Mouse (Mus musculus): Measurements from ENCODE around the gene Pgm5. TPM values are rescaled to one million over a fixed set of nuclear protein-coding genes. Genes with fewer than 3 reads are reported as not detected.

Pgm5 gene
- polyA plus RNA-seq, 1 experiment from 2014 or later: 0.44 TPM

GRCm38 (mm10) chr19:24689531-24689930 lies 172.1 kb downstream of the Pgm5 start:
- no peak overlapping the region for H3K27ac ChIP-seq
- WGBS: 96% methylated on average over 4 of the region's 4 CpGs
- H3K36me3 ChIP-seq (replicated peaks): no peaks in the 10 kb centered on the region
- H3K4me2 ChIP-seq: no peak overlapping the region
- ATAC-seq (replicated peaks): no peak
- no peaks in the 10 kb centered on the region for H3K4me1 ChIP-seq
- H3K9ac ChIP-seq: no peak overlapping the region
- no peak overlapping the region for H3K4me3 ChIP-seq
- H3K9me3 ChIP-seq: no peaks in the 10 kb centered on the region
- no peaks in the 10 kb centered on the region for H3K27me3 ChIP-seq (replicated peaks)

GRCm38 (mm10) chr19:24688327-24688726 lies 173.3 kb downstream of the Pgm5 start:
- no peak overlapping the region for H3K9ac ChIP-seq
- WGBS: 80% methylated on average over 6 of the region's 6 CpGs
- no peaks in the 10 kb centered on the region for H3K36me3 ChIP-seq (replicated peaks)
- no peaks in the 10 kb centered on the region for H3K4me1 ChIP-seq
- H3K4me3 ChIP-seq: no peak overlapping the region
- H3K9me3 ChIP-seq: no peaks in the 10 kb centered on the region
- no peak overlapping the region for H3K27ac ChIP-seq
- H3K27me3 ChIP-seq (replicated peaks): no peaks in the 10 kb centered on the region
- no peak overlapping the region for H3K4me2 ChIP-seq
- ATAC-seq (replicated peaks): no peak

GRCm38 (mm10) chr19:24686411-24686810 lies 175.2 kb downstream of the Pgm5 start:
- no peak for ATAC-seq (replicated peaks)

DNA sequence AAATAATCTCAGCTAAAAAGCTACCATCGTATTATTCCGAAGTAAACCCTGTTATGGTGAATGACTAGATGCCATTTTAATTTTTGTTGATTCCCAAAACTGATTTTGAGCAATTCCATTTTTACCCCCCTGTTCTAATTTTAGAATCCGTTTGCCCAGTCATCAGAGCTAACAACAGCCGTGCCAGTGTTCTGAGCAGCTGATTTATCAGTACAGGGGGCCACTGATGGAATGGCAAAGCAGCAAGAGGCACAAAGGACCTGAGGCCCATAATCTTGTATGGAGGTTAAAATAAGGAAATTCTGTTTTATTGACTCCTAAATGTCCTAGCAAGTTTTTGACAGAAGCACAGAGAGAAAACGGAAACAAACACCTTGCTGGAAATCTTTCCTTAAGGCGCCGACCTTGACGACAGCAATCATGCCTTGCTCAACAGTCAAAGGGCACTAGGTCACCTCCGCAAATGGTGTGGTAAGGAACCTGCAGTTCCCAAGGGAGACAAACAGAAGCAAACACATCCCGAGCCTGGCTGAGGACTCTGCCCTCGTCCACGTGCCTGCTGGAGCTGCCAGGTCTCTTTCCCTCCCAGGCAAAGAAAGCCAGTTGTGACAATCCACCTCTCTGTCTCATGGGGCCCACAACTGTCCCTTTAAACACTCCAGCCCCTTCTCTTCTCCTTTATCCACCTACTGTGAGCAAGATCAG lies 178.5 kb downstream of the Pgm5 start:
- H3K36me3 ChIP-seq (replicated peaks): no peaks in the 10 kb centered on the region
- 73% methylated on average over 12 of the region's 12 CpGs for WGBS

More at GRCm38 (mm10) chr19:24686411-24686810, 175.2 kb downstream of the Pgm5 start:
- no peaks in the 10 kb centered on the region for H3K4me1 ChIP-seq
- no peaks in the 10 kb centered on the region for H3K36me3 ChIP-seq (replicated peaks)
- H3K27me3 ChIP-seq (replicated peaks): no peaks in the 10 kb centered on the region
- no peaks in the 10 kb centered on the region for H3K9me3 ChIP-seq
- H3K27ac ChIP-seq: no peak overlapping the region
- H3K9ac ChIP-seq: no peak overlapping the region
- H3K4me2 ChIP-seq: no peak overlapping the region
- 83% methylated on average over 10 of the region's 10 CpGs for WGBS
- no peak overlapping the region for H3K4me3 ChIP-seq

DNA sequence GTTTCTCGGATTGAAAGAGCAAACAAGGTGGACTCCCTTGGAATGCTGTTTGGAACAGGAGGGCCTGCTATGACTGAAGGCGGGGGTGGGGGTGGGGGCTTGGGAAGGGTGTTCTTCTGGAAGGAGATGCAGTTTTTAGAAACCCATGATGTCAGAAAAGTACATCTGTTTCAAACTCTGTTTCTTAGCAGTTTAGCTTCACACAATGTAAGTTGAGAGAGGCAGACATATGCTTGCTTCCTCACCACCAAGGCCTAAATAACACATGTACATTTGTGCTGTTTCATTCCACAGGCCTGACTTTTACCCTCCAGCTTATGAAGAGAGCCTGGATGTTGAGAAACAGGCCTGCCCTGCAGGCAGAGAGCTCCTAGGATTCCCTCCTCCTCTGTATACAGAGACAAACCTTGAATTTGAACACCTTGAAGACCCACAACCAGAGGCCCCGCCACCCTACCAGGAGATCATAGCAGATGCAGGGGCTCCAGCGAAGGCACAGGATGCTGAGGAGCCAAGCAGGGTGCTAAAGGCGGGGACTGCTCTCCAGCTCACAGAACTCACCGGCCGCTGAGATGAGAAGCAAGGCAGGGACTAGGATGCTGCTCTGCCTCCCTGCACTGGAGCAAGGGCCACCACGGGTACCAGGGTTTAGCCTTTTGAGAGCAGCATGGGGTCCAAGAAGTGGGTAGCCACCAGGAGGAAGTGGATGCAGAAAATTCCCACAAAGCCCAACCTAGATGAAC lies 184.2 kb downstream of the Pgm5 start:
- H3K4me2 ChIP-seq: no peak overlapping the region
- no peak overlapping the region for H3K9ac ChIP-seq
- no peaks in the 10 kb centered on the region for H3K27me3 ChIP-seq (replicated peaks)
- no peaks in the 10 kb centered on the region for H3K4me1 ChIP-seq
- no peaks in the 10 kb centered on the region for H3K36me3 ChIP-seq (replicated peaks)
- no peaks in the 10 kb centered on the region for H3K9me3 ChIP-seq
- H3K27ac ChIP-seq: no peak overlapping the region
- ATAC-seq (replicated peaks): no peak
- WGBS: 72% methylated on average over 8 of the region's 8 CpGs
- no peak overlapping the region for H3K4me3 ChIP-seq

More for the DNA sequence above, 178.5 kb downstream of the Pgm5 start:
- Histone ChIP-seq H3K9ac (no peak overlapping the region), H3K27ac (no peak overlapping the region), H3K9me3 (no peaks in the 10 kb centered on the region), H3K4me1 (no peaks in the 10 kb centered on the region), H3K27me3 (replicated peaks) (no peaks in the 10 kb centered on the region), H3K4me2 (no peak overlapping the region), H3K4me3 (no peak overlapping the region)
- no peak for ATAC-seq (replicated peaks)

GRCm38 (mm10) chr19:24676429-24676828 lies 185.2 kb downstream of the Pgm5 start:
- Histone ChIP-seq H3K9ac (no peak overlapping the region), H3K36me3 (replicated peaks) (no peaks in the 10 kb centered on the region), H3K4me3 (no peak overlapping the region), H3K4me2 (no peak overlapping the region), H3K27ac (no peak overlapping the region), H3K27me3 (replicated peaks) (no peaks in the 10 kb centered on the region), H3K9me3 (no peaks in the 10 kb centered on the region), H3K4me1 (no peaks in the 10 kb centered on the region)
- WGBS: 90% methylated on average over 7 of the region's 7 CpGs
- ATAC-seq (replicated peaks): no peak

GRCm38 (mm10) chr19:24673762-24674161 lies 187.9 kb downstream of the Pgm5 start, which contains the start of gene Tmem252:
Gene Tmem252 (plus strand): TSS chr19:24674008.
- no peak within 1 kb of the TSS for H3K9ac ChIP-seq
- 78% methylated on average over 3 of the region's 4 CpGs for WGBS
- no peaks in the 10 kb centered on the region for H3K9me3 ChIP-seq
- no peak for ATAC-seq (replicated peaks)
- no peaks in the 10 kb centered on the region for H3K36me3 ChIP-seq (replicated peaks)
- no peak within 1 kb of the TSS for H3K27ac ChIP-seq
- H3K4me2 ChIP-seq: no peak within 1 kb of the TSS
- H3K4me1 ChIP-seq: no peaks in the 10 kb centered on the region
- H3K27me3 ChIP-seq (replicated peaks): no peaks in the 10 kb centered on the region
- no peak within 1 kb of the TSS for H3K4me3 ChIP-seq

DNA sequence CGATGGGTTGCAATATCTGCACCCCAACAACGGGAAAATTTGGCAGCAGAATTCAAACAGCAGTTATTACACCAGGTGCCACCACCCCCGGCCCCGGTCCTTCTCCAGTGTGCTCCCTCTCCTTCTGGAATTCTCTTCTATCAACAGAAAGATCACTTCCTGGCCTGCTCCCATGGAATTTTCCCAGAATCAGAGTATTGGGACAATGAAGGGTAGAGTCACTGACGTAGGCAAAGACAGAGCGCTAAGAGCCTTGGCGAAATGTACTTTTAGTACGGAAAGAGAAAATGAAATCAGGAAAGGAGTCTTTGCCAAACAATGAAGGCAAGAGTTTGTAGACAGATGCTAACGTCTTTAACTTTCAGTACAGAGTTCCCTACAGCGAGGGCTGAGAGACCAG lies 188.3 kb downstream of the Pgm5 start:
- H3K4me1 ChIP-seq: no peaks in the 10 kb centered on the region

GRCm38 (mm10) chr19:24672366-24672960 lies 189.2 kb downstream of the Pgm5 start:
- ATAC-seq (replicated peaks): no peak
- Histone ChIP-seq H3K27me3 (replicated peaks) (no peaks in the 10 kb centered on the region), H3K27ac (no peak overlapping the region), H3K4me3 (no peak overlapping the region), H3K4me1 (no peaks in the 10 kb centered on the region), H3K9me3 (no peaks in the 10 kb centered on the region), H3K36me3 (replicated peaks) (no peaks in the 10 kb centered on the region), H3K4me2 (no peak overlapping the region), H3K9ac (no peak overlapping the region)
- WGBS: 77% methylated on average over 10 of the region's 10 CpGs

More for the DNA sequence above, 188.3 kb downstream of the Pgm5 start:
- WGBS: 90% methylated on average over 10 of the region's 10 CpGs
- H3K9ac ChIP-seq: no peak overlapping the region
- H3K27ac ChIP-seq: no peak overlapping the region
- H3K27me3 ChIP-seq (replicated peaks): no peaks in the 10 kb centered on the region
- ATAC-seq (replicated peaks): no peak
- H3K9me3 ChIP-seq: no peaks in the 10 kb centered on the region
- no peak overlapping the region for H3K4me3 ChIP-seq
- H3K4me2 ChIP-seq: no peak overlapping the region
- H3K36me3 ChIP-seq (replicated peaks): no peaks in the 10 kb centered on the region

DNA sequence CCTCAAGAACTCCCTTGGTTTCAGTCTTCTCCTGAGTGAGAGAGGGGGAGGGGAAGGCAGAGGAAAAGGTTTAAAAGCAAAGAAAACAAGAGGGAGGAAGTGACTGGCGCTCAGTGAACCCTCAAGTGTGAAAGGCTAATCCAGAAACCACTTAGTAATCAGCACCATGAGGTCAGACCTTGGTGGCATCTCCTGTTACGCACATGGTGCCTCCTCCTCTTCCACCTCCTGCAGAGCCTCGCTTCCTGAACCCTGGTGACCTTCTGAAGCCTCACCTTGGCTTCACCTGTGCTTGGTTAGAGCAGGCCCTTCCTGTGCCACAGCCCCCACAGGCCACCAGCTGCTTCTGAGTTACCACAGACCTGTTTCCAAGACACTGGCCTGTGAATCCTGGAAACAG lies 190.1 kb downstream of the Pgm5 start:
- Histone ChIP-seq H3K27ac (no peak overlapping the region), H3K27me3 (replicated peaks) (no peaks in the 10 kb centered on the region), H3K4me2 (no peak overlapping the region), H3K4me3 (no peak overlapping the region), H3K9me3 (no peaks in the 10 kb centered on the region), H3K9ac (no peak overlapping the region), H3K36me3 (replicated peaks) (no peaks in the 10 kb centered on the region), H3K4me1 (no peaks in the 10 kb centered on the region)
- 58% methylated on average over 3 of the region's 3 CpGs for WGBS
- no peak for ATAC-seq (replicated peaks)

GRCm38 (mm10) chr19:24667527-24667926 lies 194.1 kb downstream of the Pgm5 start:
- Histone ChIP-seq H3K27me3 (replicated peaks) (no peaks in the 10 kb centered on the region), H3K4me2 (no peak overlapping the region), H3K36me3 (replicated peaks) (no peaks in the 10 kb centered on the region), H3K9ac (no peak overlapping the region), H3K4me1 (no peaks in the 10 kb centered on the region), H3K27ac (no peak overlapping the region), H3K4me3 (no peak overlapping the region), H3K9me3 (no peaks in the 10 kb centered on the region)
- no peak for ATAC-seq (replicated peaks)
- WGBS: 65% methylated on average over 3 of the region's 3 CpGs

GRCm38 (mm10) chr19:24665771-24666170 lies 195.9 kb downstream of the Pgm5 start:
- no peak for ATAC-seq (replicated peaks)
- Histone ChIP-seq H3K27me3 (replicated peaks) (no peaks in the 10 kb centered on the region), H3K4me3 (no peak overlapping the region), H3K4me1 (no peaks in the 10 kb centered on the region), H3K36me3 (replicated peaks) (no peaks in the 10 kb centered on the region), H3K9me3 (no peaks in the 10 kb centered on the region), H3K9ac (no peak overlapping the region), H3K27ac (no peak overlapping the region), H3K4me2 (no peak overlapping the region)
- 71% methylated on average over 11 of the region's 11 CpGs for WGBS
